Mouse (Mus musculus): Measurements from ENCODE around the gene Ndufa5. TPM values are rescaled to one million over a fixed set of nuclear protein-coding genes. Genes with fewer than 3 reads are reported as not detected.

Gene Ndufa5
- polyA plus RNA-seq, 1 experiment, result 90.2 TPM

GRCm38 (mm10) chr6:24554427-24555086 lies 26.7 kb upstream of the Ndufa5 start:
- Histone ChIP-seq H3K4me1 (ENCODE audit: control insufficient read depth, insufficient read depth, low read length) (no peaks in the 10 kb centered on the region), H3K27ac (ENCODE audit: insufficient read depth, low read depth, low read length) (no peak overlapping the region), H3K4me3 (ENCODE audit: insufficient read depth, low read length) (no peak overlapping the region)
- no peak for TF ChIP-seq POLR2A (IDR thresholded peaks at IDR 0.05; ENCODE audit: borderline replicate concordance, low read depth, low read length)
- TF ChIP-seq CTCF (IDR thresholded peaks at IDR 0.05; ENCODE audit: low read depth, low read length), result no peak

DNA sequence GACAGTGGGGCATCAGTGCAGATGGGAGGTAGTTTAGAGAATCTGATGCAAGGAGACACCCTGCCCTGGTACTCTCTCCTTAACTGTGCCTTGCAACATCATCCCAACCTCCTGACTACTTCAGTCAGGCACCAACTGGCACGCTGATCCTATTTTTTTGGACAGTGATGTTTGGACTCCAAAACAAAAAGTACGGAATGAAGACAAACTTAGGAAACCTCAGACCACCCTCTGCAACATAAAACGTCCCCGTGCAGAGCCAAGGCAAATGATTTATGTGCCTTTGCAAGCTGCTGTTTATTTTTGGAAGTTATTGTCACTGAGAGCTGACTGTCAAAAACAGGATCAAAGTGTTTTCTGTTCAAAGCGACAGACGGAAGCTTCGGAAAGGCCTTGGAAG lies 24.2 kb upstream of the Ndufa5 start:
- Histone ChIP-seq H3K27ac (ENCODE audit: insufficient read depth, low read depth, low read length) (no peak overlapping the region), H3K4me3 (ENCODE audit: insufficient read depth, low read length) (no peak overlapping the region), H3K4me1 (ENCODE audit: control insufficient read depth, insufficient read depth, low read length) (no peaks in the 10 kb centered on the region)
- no peak for TF ChIP-seq CTCF (IDR thresholded peaks at IDR 0.05; ENCODE audit: low read depth, low read length)
- TF ChIP-seq POLR2A (IDR thresholded peaks at IDR 0.05; ENCODE audit: borderline replicate concordance, low read depth, low read length), result no peak

GRCm38 (mm10) chr6:24549801-24550200 lies 22.0 kb upstream of the Ndufa5 start:
- Histone ChIP-seq H3K4me3 (ENCODE audit: insufficient read depth, low read length) (no peak overlapping the region), H3K4me1 (ENCODE audit: control insufficient read depth, insufficient read depth, low read length) (no peaks in the 10 kb centered on the region), H3K27ac (ENCODE audit: insufficient read depth, low read depth, low read length) (no peak overlapping the region)
- TF ChIP-seq POLR2A (IDR thresholded peaks at IDR 0.05; ENCODE audit: borderline replicate concordance, low read depth, low read length) (no peak), CTCF (IDR thresholded peaks at IDR 0.05; ENCODE audit: low read depth, low read length) (no peak)

DNA sequence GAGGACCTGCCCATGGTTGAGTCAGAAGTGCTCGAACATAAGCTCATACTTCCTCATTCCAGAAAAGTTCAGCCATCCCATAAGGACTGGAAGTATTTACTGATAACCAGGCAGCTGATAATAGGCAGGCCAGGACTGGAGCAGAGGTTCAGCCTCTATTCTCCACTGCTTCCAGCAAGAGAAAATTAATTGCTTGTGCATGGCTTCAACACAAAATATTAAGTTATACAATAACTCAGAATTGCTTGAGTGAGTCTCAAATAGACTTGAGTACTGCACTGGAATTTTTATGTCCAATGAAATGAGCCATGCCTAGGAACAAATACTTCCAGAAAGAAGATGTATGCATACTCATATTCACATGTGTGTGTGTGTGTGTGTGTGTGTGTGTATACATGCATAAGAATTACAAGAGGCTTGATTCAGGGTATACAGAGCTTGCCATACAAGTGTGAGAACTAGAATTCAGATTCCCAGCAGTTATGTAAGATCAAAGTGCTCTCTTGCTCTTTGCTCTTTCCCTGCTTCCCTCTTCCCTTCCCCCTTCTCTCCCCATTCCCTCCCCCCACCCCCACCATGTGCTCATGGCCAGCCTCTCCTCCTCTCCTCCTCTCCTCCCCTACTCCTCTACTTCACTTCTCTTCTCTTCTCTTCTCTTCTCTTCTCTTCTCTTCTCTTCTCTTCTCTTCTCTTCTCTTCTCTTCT lies 19.1 kb upstream of the Ndufa5 start:
- H3K27ac ChIP-seq (ENCODE audit: insufficient read depth, low read depth, low read length), result no peak overlapping the region
- H3K4me1 ChIP-seq (ENCODE audit: control insufficient read depth, insufficient read depth, low read length), result no peaks in the 10 kb centered on the region
- H3K4me3 ChIP-seq (ENCODE audit: insufficient read depth, low read length), result no peak overlapping the region
- TF ChIP-seq CTCF (IDR thresholded peaks at IDR 0.05; ENCODE audit: low read depth, low read length) (no peak), POLR2A (IDR thresholded peaks at IDR 0.05; ENCODE audit: borderline replicate concordance, low read depth, low read length) (no peak)

GRCm38 (mm10) chr6:24543119-24543591 lies 15.3 kb upstream of the Ndufa5 start:
- TF ChIP-seq POLR2A (IDR thresholded peaks at IDR 0.05; ENCODE audit: borderline replicate concordance, low read depth, low read length) (no peak), CTCF (IDR thresholded peaks at IDR 0.05; ENCODE audit: low read depth, low read length) (no peak)
- Histone ChIP-seq H3K4me1 (ENCODE audit: control insufficient read depth, insufficient read depth, low read length) (no peaks in the 10 kb centered on the region), H3K4me3 (ENCODE audit: insufficient read depth, low read length) (no peak overlapping the region), H3K27ac (ENCODE audit: insufficient read depth, low read depth, low read length) (no peak overlapping the region)

DNA sequence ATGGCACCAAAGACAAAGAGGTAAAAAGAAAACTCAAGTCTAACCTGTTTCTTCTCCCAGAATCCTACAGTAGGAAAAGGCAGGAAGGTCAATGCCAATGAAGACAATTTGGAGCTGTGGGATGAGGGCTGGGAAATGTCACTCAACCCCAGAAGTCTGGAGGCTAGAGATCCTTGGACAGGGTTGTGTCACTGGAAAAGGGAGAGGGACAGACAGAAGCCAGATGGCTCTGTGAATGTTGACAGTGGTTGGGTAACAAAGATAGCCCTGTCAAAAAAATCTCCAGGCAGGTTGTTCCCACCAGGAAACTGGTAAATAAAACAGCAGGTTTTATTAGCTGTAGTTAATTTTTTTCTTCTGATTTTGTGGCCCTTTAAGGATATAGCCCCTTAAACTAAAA lies 14.6 kb upstream of the Ndufa5 start:
- TF ChIP-seq CTCF (IDR thresholded peaks at IDR 0.05; ENCODE audit: low read depth, low read length), result no peak
- TF ChIP-seq POLR2A (IDR thresholded peaks at IDR 0.05; ENCODE audit: borderline replicate concordance, low read depth, low read length), result no peak
- no peak overlapping the region for H3K4me3 ChIP-seq (ENCODE audit: insufficient read depth, low read length)
- H3K27ac ChIP-seq (ENCODE audit: insufficient read depth, low read depth, low read length), result no peak overlapping the region
- H3K4me1 ChIP-seq (ENCODE audit: control insufficient read depth, insufficient read depth, low read length), result no peaks in the 10 kb centered on the region

DNA sequence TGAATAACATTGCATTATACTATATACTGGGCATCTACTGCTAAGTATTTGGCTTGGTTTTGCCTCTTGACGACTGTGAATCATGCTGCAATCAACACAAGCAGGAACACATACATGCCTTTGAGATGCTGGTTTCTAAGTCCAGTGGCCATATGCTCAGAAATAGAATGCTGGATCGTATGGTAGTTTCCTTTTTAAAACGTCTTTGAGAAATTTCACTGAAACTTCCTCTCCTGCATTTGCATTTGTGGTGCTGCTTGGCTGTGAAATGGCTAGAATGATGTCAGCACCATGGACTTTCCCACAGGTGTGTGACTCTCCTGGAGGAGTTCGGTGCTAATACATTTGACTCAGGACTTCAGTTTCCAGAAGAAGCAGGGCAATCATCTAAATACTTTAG lies 12.3 kb upstream of the Ndufa5 start:
- no peak for TF ChIP-seq POLR2A (IDR thresholded peaks at IDR 0.05; ENCODE audit: borderline replicate concordance, low read depth, low read length)
- no peak for TF ChIP-seq CTCF (IDR thresholded peaks at IDR 0.05; ENCODE audit: low read depth, low read length)
- Histone ChIP-seq H3K4me1 (ENCODE audit: control insufficient read depth, insufficient read depth, low read length) (no peaks in the 10 kb centered on the region), H3K4me3 (ENCODE audit: insufficient read depth, low read length) (no peak overlapping the region), H3K27ac (ENCODE audit: insufficient read depth, low read depth, low read length) (no peak overlapping the region)

DNA sequence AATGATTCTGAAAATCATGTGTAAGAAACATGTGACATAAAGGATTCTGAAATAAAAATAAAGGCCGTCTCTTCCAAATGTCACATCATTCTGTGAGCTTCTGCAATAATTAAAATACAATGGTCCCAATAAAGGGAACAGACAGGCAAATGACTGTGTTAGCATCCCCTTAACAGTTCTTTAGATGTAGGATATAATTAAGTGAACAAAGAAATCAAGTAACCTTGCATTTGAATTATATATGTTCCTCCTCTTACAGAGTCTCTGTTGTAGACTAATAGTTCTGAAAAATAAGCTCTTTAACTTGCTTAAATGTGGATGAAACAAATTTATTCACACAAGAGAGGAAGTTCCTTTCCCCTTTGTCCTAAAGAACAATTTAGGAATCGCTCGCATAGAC lies 10.6 kb upstream of the Ndufa5 start:
- no peak for TF ChIP-seq POLR2A (IDR thresholded peaks at IDR 0.05; ENCODE audit: borderline replicate concordance, low read depth, low read length)
- TF ChIP-seq CTCF (IDR thresholded peaks at IDR 0.05; ENCODE audit: low read depth, low read length), result no peak
- no peak overlapping the region for H3K27ac ChIP-seq (ENCODE audit: insufficient read depth, low read depth, low read length)
- H3K4me1 ChIP-seq (ENCODE audit: control insufficient read depth, insufficient read depth, low read length), result no peaks in the 10 kb centered on the region
- no peak overlapping the region for H3K4me3 ChIP-seq (ENCODE audit: insufficient read depth, low read length)

DNA sequence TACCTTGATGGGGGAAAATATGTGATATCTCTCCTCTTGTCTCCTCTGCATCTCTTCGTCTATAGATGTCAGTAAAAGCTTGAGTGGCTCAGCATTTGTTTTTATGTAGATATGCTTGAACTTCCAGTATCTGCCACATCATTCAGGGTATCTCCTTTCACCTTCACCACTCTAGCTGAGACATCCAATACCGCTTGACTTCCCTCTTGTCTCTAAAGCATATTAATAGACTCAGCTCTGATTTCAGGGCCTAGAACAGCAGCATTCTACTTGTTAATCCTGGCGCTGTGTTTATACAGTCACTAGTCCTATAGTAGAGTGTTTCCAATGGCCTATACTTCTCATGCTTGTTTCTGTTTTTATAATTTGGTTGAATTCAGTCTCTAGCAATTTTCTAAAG lies 5.0 kb upstream of the Ndufa5 start:
- H3K4me3 ChIP-seq (ENCODE audit: insufficient read depth, low read length), result no peak overlapping the region
- H3K4me1 ChIP-seq (ENCODE audit: control insufficient read depth, insufficient read depth, low read length), result peaks cover 11% of the 10 kb centered on the region
- no peak overlapping the region for H3K27ac ChIP-seq (ENCODE audit: insufficient read depth, low read depth, low read length)
- TF ChIP-seq CTCF (IDR thresholded peaks at IDR 0.05; ENCODE audit: low read depth, low read length) (no peak), POLR2A (IDR thresholded peaks at IDR 0.05; ENCODE audit: borderline replicate concordance, low read depth, low read length) (no peak)

- Histone ChIP-seq H3K4me3 (ENCODE audit: insufficient read depth, low read length) (no peak overlapping the region), H3K4me1 (ENCODE audit: control insufficient read depth, insufficient read depth, low read length) (peaks cover 14% of the 10 kb centered on the region), H3K27ac (ENCODE audit: insufficient read depth, low read depth, low read length) (no peak overlapping the region)
- TF ChIP-seq POLR2A (IDR thresholded peaks at IDR 0.05; ENCODE audit: borderline replicate concordance, low read depth, low read length) (no peak), CTCF (IDR thresholded peaks at IDR 0.05; ENCODE audit: low read depth, low read length) (no peak)
Measured at GRCm38 (mm10) chr6:24530711-24531420, 3.1 kb upstream of the Ndufa5 start.
